ENCODE assay signal across 9 mouse cellular contexts in the genomic region with DNA sequence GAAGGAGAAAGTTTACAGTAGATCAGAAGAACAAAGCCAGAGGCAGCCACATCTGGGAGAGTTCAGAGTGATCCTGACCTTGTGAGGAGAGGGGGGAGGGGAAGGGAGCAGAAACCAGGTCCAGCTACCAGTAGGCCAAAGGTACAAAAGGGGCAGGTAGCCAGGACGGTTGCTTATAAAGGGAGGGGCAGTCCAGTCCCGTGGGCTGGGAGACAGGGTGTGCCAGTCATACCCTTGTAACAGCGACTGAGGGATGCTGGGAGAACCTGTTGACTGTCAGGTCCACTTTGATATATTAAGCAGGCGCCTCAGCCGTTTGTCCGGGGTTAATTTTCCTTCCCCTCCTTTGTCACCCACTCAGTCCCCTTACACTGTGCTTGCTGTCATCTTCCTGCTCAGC. TPM values are rescaled to one million over a fixed set of nuclear protein-coding genes. Genes with fewer than 3 reads are reported as not detected.
DNase-seq lines count a peak whose midpoint lies in the region; ATAC-seq and TF ChIP-seq lines count a peak whose summit lies in the region.
"Had no signal": no experiment of that assay in that cellular context is flagged by ENCODE, and none has a peak within 500 bp of the region (broad histone marks: within the 10 kb centered on the region; RNA-seq: fewer than 3 reads in every experiment).

No protein-coding gene starts in this region.

- H3K36me3 ChIP-seq in embryonic facial prominence, embryonic 11.5 days (replicated peaks; ENCODE audit: control insufficient read depth, insufficient read depth, low read depth, low read length), result no peaks in the 10 kb centered on the region; the same call in 1 of the 2 replicates
- H3K36me3 ChIP-seq in hindbrain, embryonic 16.5 days (ENCODE audit: control insufficient read depth, insufficient read depth, low read length), result peaks cover 3% of the 10 kb centered on the region; the same call in 1 of the 2 replicates
- peaks cover 20% of the 10 kb centered on the region for H3K36me3 ChIP-seq in liver, embryonic 13.5 days
- H3K36me3 ChIP-seq in stomach, embryonic 14.5 days (ENCODE audit: control insufficient read depth, insufficient read depth, low read length), result no peaks in the 10 kb centered on the region

- no peaks in the 10 kb centered on the region for H3K27me3 ChIP-seq in embryonic facial prominence, embryonic 11.5 days (ENCODE audit: control insufficient read depth, insufficient read depth, low read length)
- no peaks in the 10 kb centered on the region for H3K27me3 ChIP-seq in hindbrain, embryonic 16.5 days (replicated peaks; ENCODE audit: control insufficient read depth, insufficient read depth, low read length)
- H3K27me3 ChIP-seq in liver, embryonic 13.5 days, result no peaks in the 10 kb centered on the region
- H3K27me3 ChIP-seq in stomach, embryonic 14.5 days (ENCODE audit: control insufficient read depth, insufficient read depth, low read length), result no peaks in the 10 kb centered on the region
- H3K27me3 ChIP-seq: Patski had no signal

- TF ChIP-seq CTCF in gastrocnemius, adult 2 months (IDR thresholded peaks at IDR 0.05), result no peak

- ATAC-seq in embryonic facial prominence, embryonic 11.5 days (replicated peaks; ENCODE audit: insufficient number of reproducible peaks, low FRiP score, low TSS enrichment, low read depth), result no peak
- no peak for ATAC-seq in hindbrain, embryonic 16.5 days
- ATAC-seq in liver, embryonic 13.5 days (ENCODE audit: low read depth), result peak; percentile 62
- ATAC-seq in stomach, embryonic 14.5 days (ENCODE audit: insufficient number of reproducible peaks, insufficient read depth, low FRiP score, low read depth), result no peak

- H3K9ac ChIP-seq in embryonic facial prominence, embryonic 11.5 days (replicated peaks; ENCODE audit: low read length), result peak overlapping the region; percentile 32
- no peak overlapping the region for H3K9ac ChIP-seq in hindbrain, embryonic 16.5 days (ENCODE audit: low read depth, low read length)
- H3K9ac ChIP-seq in liver, embryonic 13.5 days, result peak overlapping the region; percentile 79
- 0 out of 2 replicates have a peak overlapping the region, but pooled peaks have one; percentile 26 for H3K9ac ChIP-seq in stomach, embryonic 14.5 days (replicated peaks; ENCODE audit: low read depth, low read length)

- H3K4me3 ChIP-seq in gastrocnemius, adult 2 months, result peak overlapping the region; percentile 66
- H3K4me3 ChIP-seq in embryonic facial prominence, embryonic 11.5 days (ENCODE audit: low read depth, low read length), result no peak overlapping the region
- no peak overlapping the region for H3K4me3 ChIP-seq in hindbrain, embryonic 16.5 days (ENCODE audit: low read length)
- peak overlapping the region; percentile 45 for H3K4me3 ChIP-seq in liver, embryonic 13.5 days (replicated peaks)
- no peak overlapping the region for H3K4me3 ChIP-seq in stomach, embryonic 14.5 days (ENCODE audit: low read depth, low read length)

- no peaks in the 10 kb centered on the region for H3K9me3 ChIP-seq in embryonic facial prominence, embryonic 11.5 days (replicated peaks; ENCODE audit: control insufficient read depth, low read length)
- H3K9me3 ChIP-seq in hindbrain, embryonic 16.5 days (ENCODE audit: control insufficient read depth, low read length), result no peaks in the 10 kb centered on the region
- no peaks in the 10 kb centered on the region for H3K9me3 ChIP-seq in liver, embryonic 13.5 days (replicated peaks)
- H3K9me3 ChIP-seq in stomach, embryonic 14.5 days (ENCODE audit: control insufficient read depth, low read depth, low read length), result no peaks in the 10 kb centered on the region

- H3K4me1 ChIP-seq in embryonic facial prominence, embryonic 11.5 days (ENCODE audit: control insufficient read depth, insufficient read depth, low read length), result peaks cover 14% of the 10 kb centered on the region
- peaks cover 9% of the 10 kb centered on the region for H3K4me1 ChIP-seq in hindbrain, embryonic 16.5 days (ENCODE audit: control insufficient read depth, insufficient read depth, low read depth, low read length)
- H3K4me1 ChIP-seq in liver, embryonic 13.5 days (replicated peaks), result peaks cover 82% of the 10 kb centered on the region
- H3K4me1 ChIP-seq in stomach, embryonic 14.5 days (ENCODE audit: control insufficient read depth, insufficient read depth, low read length), result peaks cover 49% of the 10 kb centered on the region

- DNase-seq in gastrocnemius, adult 2 months, result peak; percentile 73
- no peak for DNase-seq in gastrocnemius, postnatal 10 days
- no peak for DNase-seq in embryonic facial prominence, embryonic 11.5 days (ENCODE audit: low spot score)
- DNase-seq in liver, embryonic 13.5 days, result peak; percentile 66
- no peak for DNase-seq in adrenal gland, postnatal 25 days
- DNase-seq in ovary, adult 18-20 months (ENCODE audit: low spot score), result no peak

- WGBS in embryonic facial prominence, embryonic 11.5 days, result 19% methylated on average over 6 of the region's 6 CpGs
- WGBS in hindbrain, embryonic 16.5 days, result 10% methylated on average over 6 of the region's 6 CpGs
- WGBS in liver, embryonic 13.5 days (ENCODE audit: insufficient replicate concordance), result 2% methylated on average over 6 of the region's 6 CpGs
- 6% methylated on average over 6 of the region's 6 CpGs for WGBS in stomach, embryonic 14.5 days

- H3K27ac ChIP-seq in gastrocnemius, adult 2 months, result peak overlapping the region; percentile 96
- peak overlapping the region; percentile 73 for H3K27ac ChIP-seq in embryonic facial prominence, embryonic 11.5 days (replicated peaks; ENCODE audit: low read depth, low read length)
- peak overlapping the region; percentile 11; the same call in 1 of the 2 replicates for H3K27ac ChIP-seq in hindbrain, embryonic 16.5 days (ENCODE audit: low read depth, low read length)
- H3K27ac ChIP-seq in liver, embryonic 13.5 days, result peak overlapping the region; percentile 99
- peak overlapping the region; percentile 95 for H3K27ac ChIP-seq in stomach, embryonic 14.5 days (ENCODE audit: low read length)

- intact Hi-C loops in gastrocnemius, adult 2 months (cut with DNase I), result loop anchor here (1.0 kb wide), 2 partner anchors 13 to 42 kb away; no protein-coding TSS in a partner anchor

- no peak overlapping the region for H3K4me2 ChIP-seq in embryonic facial prominence, embryonic 11.5 days (ENCODE audit: low read depth, low read length)
- no peak overlapping the region for H3K4me2 ChIP-seq in hindbrain, embryonic 16.5 days (ENCODE audit: low read length)
- peak overlapping the region; percentile 83 for H3K4me2 ChIP-seq in liver, embryonic 13.5 days
- H3K4me2 ChIP-seq in stomach, embryonic 14.5 days (replicated peaks; ENCODE audit: low read depth, low read length), result peak overlapping the region; percentile 26; the same call in 1 of the 2 replicates

RNA-seq across cellular contexts. Expression of gene Adamtsl4, which starts 12.9 kb away (rescaled TPM):
- 10 to 100 TPM; 17.2 to 32.0 TPM for total RNA-seq in gastrocnemius, adult 2 months (2021)
- total RNA-seq in gastrocnemius, postnatal 10 days (2021), result 10 to 100 TPM; 23.9 to 26.3 TPM
- polyA plus RNA-seq in embryonic facial prominence, embryonic 11.5 days (2014; fragmentation: Nextera tagmentation; extraction: Ambion mirVana), result 0.55 and 0.71 TPM in 2 replicates
- polyA plus RNA-seq in hindbrain, embryonic 16.5 days (2015; fragmentation: Nextera tagmentation; extraction: Ambion mirVana), result 1.4 and 2.4 TPM in 2 replicates
- 0.37 and 0.83 TPM in 2 replicates for polyA plus RNA-seq in liver, embryonic 13.5 days (2015; fragmentation: Nextera tagmentation; extraction: Ambion mirVana)
- 3.1 and 5.3 TPM in 2 replicates for polyA plus RNA-seq in stomach, embryonic 14.5 days (2014; fragmentation: Nextera tagmentation; extraction: Ambion mirVana)
- 5.6 and 6.1 TPM in 2 replicates for total RNA-seq in adrenal gland, postnatal 25 days (2021)

RNA-seq across cellular contexts. Expression of gene Mcl1, which starts 16.2 kb away (rescaled TPM):
- total RNA-seq in gastrocnemius, adult 2 months (2021), result 100 to 1,000 TPM; 110 to 123 TPM
- 100 to 1,000 TPM in 1 of 2 experiments, 10 to 100 TPM in 1; 96.8 to 111 TPM for total RNA-seq in gastrocnemius, postnatal 10 days (2021)
- polyA plus RNA-seq in embryonic facial prominence, embryonic 11.5 days (2014; fragmentation: Nextera tagmentation; extraction: Ambion mirVana), result 77.1 and 83.3 TPM in 2 replicates
- 20.2 and 39.4 TPM in 2 replicates for polyA plus RNA-seq in hindbrain, embryonic 16.5 days (2015; fragmentation: Nextera tagmentation; extraction: Ambion mirVana)
- polyA plus RNA-seq in liver, embryonic 13.5 days (2015; fragmentation: Nextera tagmentation; extraction: Ambion mirVana), result 31.8 and 33.3 TPM in 2 replicates
- 47.0 and 61.2 TPM in 2 replicates for polyA plus RNA-seq in stomach, embryonic 14.5 days (2014; fragmentation: Nextera tagmentation; extraction: Ambion mirVana)
- total RNA-seq in adrenal gland, postnatal 25 days (2021), result 165 and 167 TPM in 2 replicates

RNA-seq across cellular contexts. Expression of gene Ensa, which starts 50.0 kb away (rescaled TPM):
- 100 to 1,000 TPM in 1 of 2 experiments, 10 to 100 TPM in 1; 97.2 to 102 TPM for total RNA-seq in gastrocnemius, adult 2 months (2021)
- total RNA-seq in gastrocnemius, postnatal 10 days (2021), result 10 to 100 TPM; 80.1 to 80.2 TPM
- polyA plus RNA-seq in embryonic facial prominence, embryonic 11.5 days (2014; fragmentation: Nextera tagmentation; extraction: Ambion mirVana), result 69.7 and 79.4 TPM in 2 replicates
- polyA plus RNA-seq in hindbrain, embryonic 16.5 days (2015; fragmentation: Nextera tagmentation; extraction: Ambion mirVana), result 109 and 118 TPM in 2 replicates
- 33.4 and 36.8 TPM in 2 replicates for polyA plus RNA-seq in liver, embryonic 13.5 days (2015; fragmentation: Nextera tagmentation; extraction: Ambion mirVana)
- polyA plus RNA-seq in stomach, embryonic 14.5 days (2014; fragmentation: Nextera tagmentation; extraction: Ambion mirVana), result 76.3 and 81.3 TPM in 2 replicates
- 86.4 and 93.1 TPM in 2 replicates for total RNA-seq in adrenal gland, postnatal 25 days (2021)

Comparison
In these comparisons a context has a peak if more than half of its experiments do, and no peak if none do; other contexts are left out.
1. DNase-seq: peak in gastrocnemius, adult 2 months (single experiment) and liver, embryonic 13.5 days (single experiment); none in gastrocnemius, postnatal 10 days (single experiment), embryonic facial prominence, embryonic 11.5 days (single experiment), adrenal gland, postnatal 25 days (single experiment) and ovary, adult 18-20 months (single experiment).
2. H3K27ac ChIP-seq: peak in every context shown above with its lines; median percentile 99 in liver, embryonic 13.5 days; 96 in gastrocnemius, adult 2 months; 95 in stomach, embryonic 14.5 days; 73 in embryonic facial prominence, embryonic 11.5 days; 11 in hindbrain, embryonic 16.5 days.
3. H3K4me3 ChIP-seq: peak in gastrocnemius, adult 2 months (single experiment) and liver, embryonic 13.5 days (single experiment); none in embryonic facial prominence, embryonic 11.5 days (single experiment), hindbrain, embryonic 16.5 days (single experiment) and stomach, embryonic 14.5 days (single experiment).
4. H3K4me2 ChIP-seq: peak in liver, embryonic 13.5 days (single experiment) and stomach, embryonic 14.5 days (single experiment); none in embryonic facial prominence, embryonic 11.5 days (single experiment) and hindbrain, embryonic 16.5 days (single experiment).